Mouse (Mus musculus): ENCODE results near the gene Gimap7. TPM values are rescaled to one million over a fixed set of nuclear protein-coding genes. Genes with fewer than 3 reads are reported as not detected.
A peak's percentile ranks its signal among the peaks of the same experiment; 100 is the strongest.

Gimap7 gene
- polyA plus RNA-seq, 1 experiment from 2014 or later, result not detected

GRCm38 (mm10) chr6:48745959-48746889 lies 27.8 kb downstream of the Gimap7 start, which contains the start of gene Gimap5:
TSS of gene Gimap5 (plus strand) at chr6:48746197.
- Histone ChIP-seq H3K4me1 (peaks cover 9% of the 10 kb centered on the region; the same call in 1 of the 2 replicates), H3K9ac (no peak within 1 kb of the TSS), H3K27me3 (peaks cover 33% of the 10 kb centered on the region), H3K27ac (no peak within 1 kb of the TSS), H3K4me2 (peak within 1 kb of the TSS; percentile 20; the same call in 1 of the 2 replicates), H3K9me3 (replicated peaks) (no peaks in the 10 kb centered on the region), H3K36me3 (ENCODE audit: poor library complexity, severe bottlenecking) (no peaks in the 10 kb centered on the region), H3K4me3 (no peak within 1 kb of the TSS)
- 45% methylated on average over 16 of the region's 16 CpGs for WGBS
- no peak for ATAC-seq

- H3K4me2 ChIP-seq, result no peak overlapping the region
- H3K27ac ChIP-seq, result no peak overlapping the region
- no peak overlapping the region for H3K9ac ChIP-seq
- no peak overlapping the region for H3K4me3 ChIP-seq
- ATAC-seq, result no peak
- WGBS, result 81% methylated on average over 7 of the region's 7 CpGs
- no peaks in the 10 kb centered on the region for H3K36me3 ChIP-seq (ENCODE audit: poor library complexity, severe bottlenecking)
- H3K9me3 ChIP-seq (replicated peaks), result no peaks in the 10 kb centered on the region
- H3K4me1 ChIP-seq, result peaks cover 7% of the 10 kb centered on the region; the same call in 1 of the 2 replicates
- H3K27me3 ChIP-seq, result peaks cover 22% of the 10 kb centered on the region
These were observed 28.9 kb downstream of the Gimap7 start for GRCm38 (mm10) chr6:48747091-48747966.

- 0 out of 2 replicates have a peak, but pooled peaks cover 4% of the 10 kb centered on the region for H3K9me3 ChIP-seq (replicated peaks)
- whole genome bisulfite sequencing, result 66% methylated on average over 7 of the region's 7 CpGs
- no peak overlapping the region for H3K4me3 ChIP-seq
- no peaks in the 10 kb centered on the region for H3K27me3 ChIP-seq
- no peak overlapping the region for H3K4me2 ChIP-seq
- H3K9ac ChIP-seq, result no peak overlapping the region
- no peaks in the 10 kb centered on the region for H3K4me1 ChIP-seq
- no peak for ATAC-seq
- H3K36me3 ChIP-seq (ENCODE audit: poor library complexity, severe bottlenecking), result no peaks in the 10 kb centered on the region
- H3K27ac ChIP-seq, result no peak overlapping the region
These were observed 45.3 kb downstream of the Gimap7 start for GRCm38 (mm10) chr6:48763567-48764270.

GRCm38 (mm10) chr6:48764496-48764895 lies 46.1 kb downstream of the Gimap7 start:
- no peaks in the 10 kb centered on the region for H3K4me1 ChIP-seq
- no peaks in the 10 kb centered on the region for H3K27me3 ChIP-seq
- no peak overlapping the region for H3K4me3 ChIP-seq
- ATAC-seq, result no peak
- 0 out of 2 replicates have a peak, but pooled peaks cover 4% of the 10 kb centered on the region for H3K9me3 ChIP-seq (replicated peaks)
- H3K27ac ChIP-seq, result no peak overlapping the region
- H3K36me3 ChIP-seq (ENCODE audit: poor library complexity, severe bottlenecking), result no peaks in the 10 kb centered on the region
- no peak overlapping the region for H3K9ac ChIP-seq
- 96% methylated on average over 10 of the region's 10 CpGs for WGBS
- H3K4me2 ChIP-seq, result no peak overlapping the region

GRCm38 (mm10) chr6:48768178-48768869 lies 49.9 kb downstream of the Gimap7 start:
- no peak overlapping the region for H3K9ac ChIP-seq
- WGBS, result 73% methylated on average over 9 of the region's 9 CpGs
- no peak overlapping the region for H3K4me2 ChIP-seq
- H3K27me3 ChIP-seq, result no peaks in the 10 kb centered on the region
- no peak for ATAC-seq
- 0 out of 2 replicates have a peak, but pooled peaks cover 4% of the 10 kb centered on the region for H3K9me3 ChIP-seq (replicated peaks)
- H3K27ac ChIP-seq, result no peak overlapping the region
- no peaks in the 10 kb centered on the region for H3K4me1 ChIP-seq
- H3K4me3 ChIP-seq, result no peak overlapping the region
- no peaks in the 10 kb centered on the region for H3K36me3 ChIP-seq (ENCODE audit: poor library complexity, severe bottlenecking)

GRCm38 (mm10) chr6:48768933-48769332 lies 50.5 kb downstream of the Gimap7 start:
- Histone ChIP-seq H3K9me3 (replicated peaks) (0 out of 2 replicates have a peak, but pooled peaks cover 4% of the 10 kb centered on the region), H3K27ac (no peak overlapping the region), H3K36me3 (ENCODE audit: poor library complexity, severe bottlenecking) (no peaks in the 10 kb centered on the region), H3K27me3 (no peaks in the 10 kb centered on the region), H3K4me3 (no peak overlapping the region), H3K4me1 (no peaks in the 10 kb centered on the region), H3K4me2 (no peak overlapping the region), H3K9ac (no peak overlapping the region)
- WGBS, result 93% methylated on average over 3 of the region's 3 CpGs
- ATAC-seq, result no peak

GRCm38 (mm10) chr6:48770696-48771095 lies 52.3 kb downstream of the Gimap7 start, which contains the start of gene Gimap3:
TSS of gene Gimap3 (minus strand) at chr6:48770851.
- Histone ChIP-seq H3K36me3 (ENCODE audit: poor library complexity, severe bottlenecking) (no peaks in the 10 kb centered on the region), H3K27ac (no peak within 1 kb of the TSS), H3K27me3 (no peaks in the 10 kb centered on the region), H3K4me2 (no peak within 1 kb of the TSS), H3K9ac (no peak within 1 kb of the TSS), H3K4me3 (no peak within 1 kb of the TSS), H3K4me1 (no peaks in the 10 kb centered on the region), H3K9me3 (replicated peaks) (no peaks in the 10 kb centered on the region)
- WGBS, result 92% methylated on average over 3 of the region's 3 CpGs
- no peak for ATAC-seq

GRCm38 (mm10) chr6:48772030-48772429 lies 53.6 kb downstream of the Gimap7 start:
- Histone ChIP-seq H3K9me3 (replicated peaks) (no peaks in the 10 kb centered on the region), H3K36me3 (ENCODE audit: poor library complexity, severe bottlenecking) (no peaks in the 10 kb centered on the region), H3K27ac (no peak overlapping the region), H3K4me2 (no peak overlapping the region), H3K9ac (no peak overlapping the region), H3K27me3 (no peaks in the 10 kb centered on the region), H3K4me1 (no peaks in the 10 kb centered on the region), H3K4me3 (no peak overlapping the region)
- WGBS, result 9% methylated on average over 8 of the region's 8 CpGs
- ATAC-seq, result peak; percentile 55; the same call in 1 of the 2 replicates

Other genes starting within 250 kb of the Gimap7 start
- 122 and 137 TPM in 2 replicates for gene Atp6v0e2, start 181.0 kb upstream of the Gimap7 start, polyA plus RNA-seq (2015; fragmentation: Nextera tagmentation; extraction: Ambion mirVana)
- 12.5 and 13.4 TPM in 2 replicates for gene Lrrc61, start 163.8 kb upstream of the Gimap7 start, polyA plus RNA-seq (2015; fragmentation: Nextera tagmentation; extraction: Ambion mirVana)
- 1.8 and 2.5 TPM in 2 replicates for gene Rarres2, start 145.8 kb upstream of the Gimap7 start, polyA plus RNA-seq (2015; fragmentation: Nextera tagmentation; extraction: Ambion mirVana)
- not detected in 2 replicates for gene Gm45021, start 129.0 kb upstream of the Gimap7 start, polyA plus RNA-seq (2015; fragmentation: Nextera tagmentation; extraction: Ambion mirVana)
- gene Repin1, start 124.7 kb upstream of the Gimap7 start, polyA plus RNA-seq (2015; fragmentation: Nextera tagmentation; extraction: Ambion mirVana), result 35.8 and 38.8 TPM in 2 replicates
- 1.7 TPM in 1 of 2 replicates, not detected in the other for gene Gm44965, start 124.7 kb upstream of the Gimap7 start, polyA plus RNA-seq (2015; fragmentation: Nextera tagmentation; extraction: Ambion mirVana)
- gene Zfp775, start 116.6 kb upstream of the Gimap7 start, polyA plus RNA-seq (2015; fragmentation: Nextera tagmentation; extraction: Ambion mirVana), result 13.4 and 13.8 TPM in 2 replicates
- 3.1 and 5.4 TPM in 2 replicates for gene AI854703, start 91.9 kb upstream of the Gimap7 start, polyA plus RNA-seq (2015; fragmentation: Nextera tagmentation; extraction: Ambion mirVana)
- 0.19 and 0.28 TPM in 2 replicates for gene Gimap8, start 71.4 kb upstream of the Gimap7 start, polyA plus RNA-seq (2015; fragmentation: Nextera tagmentation; extraction: Ambion mirVana)
- gene Gimap9, start 42.5 kb upstream of the Gimap7 start, polyA plus RNA-seq (2015; fragmentation: Nextera tagmentation; extraction: Ambion mirVana), result 1.7 and 2.7 TPM in 2 replicates
- gene Gimap4, start 34.1 kb upstream of the Gimap7 start, polyA plus RNA-seq (2015; fragmentation: Nextera tagmentation; extraction: Ambion mirVana), result 1.9 and 2.2 TPM in 2 replicates
- gene Gimap6, start 10.4 kb upstream of the Gimap7 start, polyA plus RNA-seq (2015; fragmentation: Nextera tagmentation; extraction: Ambion mirVana), result 4.8 and 5.1 TPM in 2 replicates
- 0.70 and 0.71 TPM in 2 replicates for gene Gm28053, start within 50 bp of the Gimap7 start, polyA plus RNA-seq (2015; fragmentation: Nextera tagmentation; extraction: Ambion mirVana)
- gene Gimap1, start 20.4 kb downstream of the Gimap7 start, polyA plus RNA-seq (2015; fragmentation: Nextera tagmentation; extraction: Ambion mirVana), result 3.4 and 4.1 TPM in 2 replicates
- 0.91 and 1.1 TPM in 2 replicates for gene Gimap5, start 27.6 kb downstream of the Gimap7 start, polyA plus RNA-seq (2015; fragmentation: Nextera tagmentation; extraction: Ambion mirVana)
- gene Gimap3, start 52.2 kb downstream of the Gimap7 start, polyA plus RNA-seq (2015; fragmentation: Nextera tagmentation; extraction: Ambion mirVana), result not detected in 2 replicates
- 10.9 and 15.0 TPM in 2 replicates for gene Tmem176a, start 122.3 kb downstream of the Gimap7 start, polyA plus RNA-seq (2015; fragmentation: Nextera tagmentation; extraction: Ambion mirVana)
- gene Tmem176b, start 122.9 kb downstream of the Gimap7 start, polyA plus RNA-seq (2015; fragmentation: Nextera tagmentation; extraction: Ambion mirVana), result 92.1 and 97.6 TPM in 2 replicates
- not detected in 2 replicates for gene Aoc1, start 154.3 kb downstream of the Gimap7 start, polyA plus RNA-seq (2015; fragmentation: Nextera tagmentation; extraction: Ambion mirVana)
- not detected in 2 replicates for gene 1600015I10Rik, start 211.3 kb downstream of the Gimap7 start, polyA plus RNA-seq (2015; fragmentation: Nextera tagmentation; extraction: Ambion mirVana)

Data from forebrain, embryonic 13.5 days (tissue).